Mouse (Mus musculus): ENCODE data around the gene Zfp773. TPM values are rescaled to one million over a fixed set of nuclear protein-coding genes. Genes with fewer than 3 reads are reported as not detected.
A peak's percentile ranks its signal among the peaks of the same experiment; 100 is the strongest.

Zfp773 gene
- 10 to 100 TPM in 2 of 3 experiments, 1 to 10 TPM in 1; 7.6 to 19.3 (median 14.2) TPM for polyA plus RNA-seq (2017; shearing (Covaris generic))

DNA sequence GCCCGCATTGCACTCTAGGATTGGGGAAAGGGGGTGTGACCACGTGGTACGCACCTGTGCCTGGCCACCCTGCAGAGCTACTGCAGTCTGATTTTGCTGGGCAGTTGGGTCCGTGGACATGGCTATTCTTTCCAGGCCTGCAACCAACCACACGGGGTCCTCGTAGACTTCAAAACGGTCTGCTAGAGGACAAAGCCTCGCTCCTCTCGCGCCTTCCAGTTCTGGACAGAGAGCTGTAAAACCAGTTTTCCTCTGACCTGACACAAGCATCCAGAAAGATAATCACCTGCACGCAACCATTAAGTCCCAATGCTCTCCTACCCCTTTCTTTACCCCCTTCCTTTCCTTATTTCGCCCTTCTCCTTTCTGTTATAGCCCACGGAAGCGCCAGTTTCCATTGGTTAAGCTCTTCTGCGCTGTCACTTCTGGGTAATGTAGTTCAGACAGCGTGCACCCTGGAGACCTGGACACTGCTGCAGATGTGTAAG lies at the start of gene Zfp773:
Gene Zfp773, minus strand, starts transcription at position 377 of the 488 bp plus-strand sequence.
- ATAC-seq, result peak; percentile 99

DNA sequence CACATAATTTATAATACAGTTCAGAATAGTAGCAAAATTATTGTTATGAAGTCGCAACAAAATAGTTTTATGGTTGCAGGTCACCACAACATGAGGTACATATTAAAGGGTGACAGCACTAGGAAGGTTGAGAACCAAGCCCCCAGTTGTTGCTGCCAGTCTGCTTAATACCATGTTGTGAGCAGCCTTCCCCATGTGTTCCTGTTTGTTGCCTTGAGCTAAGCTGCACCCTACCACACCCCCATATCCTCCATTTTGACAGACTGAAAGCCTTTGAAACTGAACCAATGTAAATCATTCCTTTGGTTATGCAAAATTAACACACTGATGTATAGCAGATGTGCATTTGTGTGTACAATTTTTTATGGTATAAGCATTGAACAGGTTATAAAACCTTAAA lies 49.3 kb upstream of the Zfp773 start:
- ATAC-seq, result no peak

DNA sequence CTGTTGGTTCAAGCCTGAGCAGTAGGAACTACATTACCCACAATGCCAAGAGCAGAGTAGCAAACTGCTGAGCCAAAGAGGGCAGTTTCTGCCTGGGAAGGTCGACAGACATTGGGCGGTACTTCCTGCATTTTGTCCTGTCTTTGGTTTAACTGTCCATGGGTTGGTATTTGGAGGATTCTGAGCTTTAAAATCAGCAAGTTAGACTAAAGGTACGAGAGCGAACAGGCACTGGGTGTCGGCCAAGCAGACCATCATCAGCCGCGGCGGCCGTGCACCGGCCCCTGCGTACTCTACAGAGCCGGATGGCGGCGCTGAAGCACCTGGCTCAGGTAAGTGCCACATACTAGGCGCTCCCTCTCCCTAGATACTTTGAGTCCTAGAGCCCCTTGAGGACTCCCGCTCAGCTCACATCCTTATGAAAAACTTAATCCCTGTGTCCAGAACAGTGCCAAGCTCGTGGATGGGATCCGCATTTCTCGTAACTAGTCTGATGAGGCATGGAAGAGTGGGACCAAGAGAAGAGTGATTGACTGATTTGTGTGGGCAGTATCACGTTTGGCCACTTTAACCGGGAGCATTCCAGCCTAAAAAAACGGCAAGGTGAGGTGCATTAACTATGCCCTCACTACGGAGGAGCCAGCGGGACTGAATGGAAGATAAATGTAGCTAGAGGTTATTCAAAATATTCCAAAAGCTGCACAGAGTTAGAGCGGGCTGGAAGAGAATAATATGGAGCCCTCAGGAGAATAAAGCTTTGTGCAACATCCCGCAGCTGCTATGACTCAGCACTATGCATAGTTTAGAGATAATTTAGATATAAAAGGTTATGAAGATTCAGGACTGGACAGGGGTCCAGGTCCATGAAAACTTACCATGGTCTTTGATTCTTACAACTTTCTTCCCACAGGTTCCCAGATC lies 34.9 kb upstream of the Zfp773 start, which contains the start of gene Zfp418:
Gene Zfp418, plus strand, starts transcription at position 104 of the 921 bp plus-strand sequence.
- peak; percentile 99 for ATAC-seq

DNA sequence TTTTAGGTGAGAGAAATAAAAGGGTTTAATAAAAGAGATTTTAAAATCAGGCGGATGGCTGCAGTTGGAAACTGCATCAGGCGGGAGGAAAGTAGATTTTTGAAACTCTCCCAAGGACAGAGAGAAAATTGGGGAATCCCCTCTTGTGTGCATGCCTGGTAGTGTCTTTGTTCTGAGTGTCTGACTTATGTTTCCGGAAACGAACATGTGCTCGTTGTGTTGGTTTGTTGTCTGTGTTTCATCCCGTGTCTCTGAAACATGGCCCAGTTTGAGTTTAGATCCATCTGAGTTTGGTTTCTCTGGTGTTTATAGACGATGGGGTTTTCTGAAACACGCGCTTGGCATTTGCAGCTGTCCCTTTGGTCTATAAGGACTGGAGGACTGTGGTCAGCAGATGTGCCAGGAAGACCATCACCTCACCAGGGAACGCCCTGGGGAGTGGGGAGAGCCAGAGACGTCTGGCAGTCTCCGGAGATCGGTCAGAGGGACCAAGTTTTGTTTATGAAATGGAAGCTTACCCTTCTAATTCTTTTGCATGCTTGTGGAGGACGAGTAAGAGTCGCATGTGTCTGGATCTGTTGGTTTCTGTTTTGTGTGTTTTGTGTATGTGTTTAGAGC lies 9.5 kb upstream of the Zfp773 start:
- ATAC-seq, result no peak

DNA sequence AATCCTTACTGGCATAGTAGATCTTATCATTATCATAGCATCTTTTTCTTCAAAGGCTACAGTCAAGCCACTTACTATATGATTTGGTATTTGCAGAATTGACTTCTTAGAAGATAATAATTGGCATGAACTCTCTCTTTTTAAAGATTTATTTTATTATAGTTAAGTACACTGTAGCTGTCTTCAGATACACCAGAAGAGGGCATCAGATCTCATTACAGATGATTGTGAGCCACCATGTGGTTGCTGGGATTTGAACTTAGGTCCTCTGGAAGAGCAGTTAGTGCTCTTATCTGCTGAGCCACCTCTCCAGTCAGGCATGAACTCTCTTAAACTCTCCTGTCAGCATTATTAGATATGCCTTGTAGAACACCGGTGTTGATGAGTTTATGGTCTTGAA lies 7.7 kb upstream of the Zfp773 start:
- no peak for ATAC-seq

DNA sequence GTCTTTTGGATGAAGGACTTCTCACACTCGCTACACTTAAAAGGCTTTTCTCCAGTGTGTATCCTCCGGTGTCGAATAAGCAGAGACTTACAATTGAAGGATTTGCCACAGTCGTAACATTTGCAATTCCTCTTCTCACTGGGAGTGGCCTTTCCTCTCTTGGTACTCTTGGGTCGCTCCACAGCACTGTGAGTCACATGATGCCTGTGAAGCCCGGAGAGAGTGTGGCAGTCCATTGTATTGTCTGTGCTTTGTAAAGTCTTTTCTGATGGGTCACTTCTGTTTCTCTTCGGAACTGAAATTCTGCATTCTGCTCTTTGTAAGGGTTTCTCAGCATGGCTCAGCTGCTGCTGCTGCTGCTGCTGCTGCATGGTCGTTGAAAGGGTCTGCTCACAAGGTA lies 3.8 kb downstream of the Zfp773 start:
- ATAC-seq, result no peak

DNA sequence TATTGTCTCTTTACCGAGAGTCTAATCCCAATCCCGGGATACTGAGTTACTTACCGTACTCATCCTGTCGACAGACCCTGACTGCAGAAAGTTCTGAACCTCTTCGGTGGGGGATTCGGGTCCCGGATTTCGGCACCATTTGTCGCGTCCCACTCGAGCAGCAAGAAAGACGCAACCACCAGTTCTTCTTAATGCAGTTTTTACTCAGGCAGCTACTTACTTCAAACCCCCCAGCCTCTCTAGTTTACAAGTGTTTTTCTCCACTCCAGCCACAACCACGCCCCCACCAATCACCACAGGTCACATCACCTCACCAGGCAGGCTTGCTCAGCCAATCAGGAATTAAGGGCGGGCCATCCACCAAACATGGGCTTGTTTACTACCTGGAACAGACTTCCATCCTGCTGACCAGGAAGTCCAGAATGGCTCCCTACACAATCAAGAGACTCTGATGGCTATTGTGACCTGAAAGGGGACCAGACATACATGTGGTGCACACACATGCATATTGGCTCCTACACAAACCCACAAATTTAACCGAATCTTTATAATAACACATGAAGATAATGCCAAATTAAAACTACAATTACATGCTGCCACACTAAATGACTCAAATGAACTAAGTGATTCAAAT lies 5.9 kb downstream of the Zfp773 start:
- ATAC-seq, result peak; percentile 71

DNA sequence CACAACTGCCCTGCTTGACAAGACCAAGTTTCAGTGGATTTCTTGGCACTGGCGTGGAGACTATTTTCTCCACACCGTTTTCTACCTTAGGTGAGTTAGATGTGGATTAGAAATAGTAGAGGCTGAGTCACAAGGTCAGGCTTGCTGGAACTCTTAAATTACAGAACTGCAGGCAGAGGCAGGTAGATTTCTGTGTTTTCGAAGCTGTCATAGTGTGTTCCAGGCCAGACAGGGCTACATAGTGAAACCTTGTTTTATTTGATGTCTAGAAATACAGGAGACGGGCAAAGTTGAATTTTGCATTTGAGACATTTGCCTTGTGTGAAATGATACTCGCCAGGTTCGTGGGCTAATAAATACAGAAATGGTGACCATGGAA lies 15.0 kb downstream of the Zfp773 start:
- ATAC-seq, result peak; percentile 6

DNA sequence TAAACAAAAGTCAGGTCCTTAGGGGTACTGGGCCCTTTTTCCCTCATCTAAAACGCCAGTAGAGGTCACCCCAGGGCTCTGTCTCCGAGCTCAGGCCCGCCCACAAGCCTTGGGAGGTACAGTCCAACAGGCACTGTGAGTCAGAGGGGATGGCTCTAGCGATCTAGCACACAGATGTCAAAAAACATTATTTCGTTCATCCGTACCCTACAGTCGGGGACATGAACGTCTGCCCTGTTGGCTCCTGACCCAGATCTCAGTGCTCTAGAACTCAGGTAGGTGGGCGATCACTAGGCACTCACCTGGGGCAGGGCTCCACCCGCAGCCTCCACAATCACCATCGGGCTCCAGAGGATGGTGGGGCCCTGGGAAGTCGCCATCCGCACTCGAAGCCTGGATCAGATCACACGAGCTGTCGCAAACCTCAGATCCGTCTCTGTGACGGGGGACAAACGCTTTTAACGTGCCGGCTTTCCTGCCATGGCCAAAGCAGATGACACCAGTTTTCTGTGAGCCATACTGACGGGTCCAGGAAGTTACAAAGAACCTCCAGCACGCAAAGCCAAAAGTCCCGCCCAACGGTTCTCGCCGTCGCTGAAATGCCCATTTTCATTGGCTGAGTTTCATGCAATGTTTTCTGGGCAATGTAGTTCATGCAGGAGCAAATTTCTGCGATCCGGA lies 15.5 kb downstream of the Zfp773 start, which contains the start of gene Zfp954:
Gene Zfp954, minus strand, starts transcription at position 568 of the 681 bp plus-strand sequence.
- ATAC-seq, result peak; percentile 94

DNA sequence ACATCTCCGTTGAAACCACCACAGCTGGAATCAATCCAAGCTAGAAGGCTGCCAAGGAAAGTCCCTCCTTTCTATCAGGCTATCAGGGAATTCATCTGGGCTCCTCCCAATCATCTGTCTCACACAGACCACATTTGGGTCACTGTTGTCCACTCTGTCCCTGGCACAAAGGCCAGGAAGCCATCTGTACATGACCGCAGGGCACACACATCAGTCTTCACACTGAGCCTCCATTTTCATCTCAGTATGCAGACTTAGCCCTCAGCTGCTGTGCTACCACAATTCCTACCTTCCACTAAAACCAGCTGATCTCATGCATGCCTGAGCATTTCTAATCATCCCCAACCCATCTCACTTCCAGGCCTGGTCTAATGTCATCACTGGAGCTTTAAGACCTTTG lies 18.1 kb downstream of the Zfp773 start:
- no peak for ATAC-seq

DNA sequence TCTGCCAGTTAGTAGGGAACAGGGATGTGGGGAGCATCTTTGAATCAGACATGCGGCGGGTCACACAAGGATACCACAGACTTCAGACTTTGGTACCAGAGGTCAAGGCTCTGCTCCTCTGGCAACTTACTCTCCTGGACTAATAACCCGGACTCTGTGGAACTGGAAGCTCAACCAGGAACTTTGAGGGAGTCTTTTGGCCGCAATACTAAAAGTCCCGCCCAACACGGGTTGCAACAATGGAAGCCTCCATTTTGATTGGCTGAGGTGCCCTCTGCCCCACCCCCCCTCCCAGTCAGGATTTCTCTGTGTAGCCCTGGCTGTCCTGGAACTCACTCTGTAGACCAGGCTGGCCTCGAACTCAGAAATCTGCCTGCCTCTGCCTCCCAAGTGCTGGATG lies 28.1 kb downstream of the Zfp773 start:
- ATAC-seq, result no peak

Other genes with a start within 250 kb of the Zfp773 start
- gene Aurkc, start 141.5 kb downstream of the Zfp773 start, polyA plus RNA-seq (2017; shearing (Covaris generic)), result not detected
- 10 to 100 TPM; 24.7 to 37.2 (median 30.6) TPM for gene Zfp954, start 15.3 kb downstream of the Zfp773 start, polyA plus RNA-seq (2017; shearing (Covaris generic))
- gene Zfp418, start 34.6 kb upstream of the Zfp773 start, polyA plus RNA-seq (2017; shearing (Covaris generic)), result 1 to 10 TPM; 2.6 to 4.9 (median 3.1) TPM
- 1 to 10 TPM; 3.0 to 4.7 (median 4.1) TPM for gene Zfp772, start 73.2 kb upstream of the Zfp773 start, polyA plus RNA-seq (2017; shearing (Covaris generic))
- gene Vmn2r29, start 110.6 kb upstream of the Zfp773 start, polyA plus RNA-seq (2017; shearing (Covaris generic)), result under 1 TPM in 2 of 3 experiments, not detected in 1; 0.21 to 0.24 TPM
- 1 to 10 TPM in 1 of 3 experiments, under 1 TPM in 2; 0.40 to 1.9 (median 0.79) TPM for gene Gm45844, start 141.5 kb upstream of the Zfp773 start, polyA plus RNA-seq (2017; shearing (Covaris generic))
- 10 to 100 TPM; 67.7 to 72.6 (median 69.7) TPM for gene Clcn4, start 164.1 kb upstream of the Zfp773 start, polyA plus RNA-seq (2017; shearing (Covaris generic))
- not detected for gene Vmn2r30, start 200.9 kb upstream of the Zfp773 start, polyA plus RNA-seq (2017; shearing (Covaris generic))
- gene Gm45783, start 237.8 kb upstream of the Zfp773 start, polyA plus RNA-seq (2017; shearing (Covaris generic)), result not detected